Mouse (Mus musculus) forebrain, embryonic 15.5 days (tissue): Measurements from ENCODE around the gene Hist1h2bq. TPM values are rescaled to one million over a fixed set of nuclear protein-coding genes. Genes with fewer than 3 reads are reported as not detected.
"Not testable (repeated sequence)": the region's sequence is repeated elsewhere in the genome, so short reads cannot be mapped to it uniquely, and the experiment has no call there.

Experiments
- ATAC-seq: fragments of 200-750 bp; cut with Nextera tagmentation; replicated peaks from 2 replicates; pipeline ENCODE4 v1.8.0; 2017; ENCODE audit warnings: mild to moderate bottlenecking, moderate TSS enrichment, moderate library complexity
- H3K27ac ChIP-seq: fragments of 300-500 bp; sonication (generic); replicated peaks from 2 replicates; pipeline ENCODE4 v1.5.1; 2015; ENCODE audit warnings: mild to moderate bottlenecking, inconsistent platforms
- H3K27me3 ChIP-seq: fragments of 300-500 bp; sonication (generic); 2 replicates; pipeline ENCODE4 v1.6.1; 2015; ENCODE audit warnings: inconsistent platforms
- H3K36me3 ChIP-seq: fragments of 300-500 bp; sonication (generic); 2 replicates; pipeline ENCODE4 v1.6.1; 2015; ENCODE audit warnings: mild to moderate bottlenecking, inconsistent platforms
- H3K4me1 ChIP-seq: fragments of 300-500 bp; sonication (generic); 2 replicates; pipeline ENCODE4 v1.6.1; 2015; ENCODE audit warnings: inconsistent platforms
- H3K4me2 ChIP-seq: fragments of 300-500 bp; sonication (generic); replicated peaks from 2 replicates; pipeline ENCODE4 v1.6.1; 2015; ENCODE audit warnings: mild to moderate bottlenecking, inconsistent platforms
- H3K4me3 ChIP-seq: fragments of 300-500 bp; sonication (generic); 2 replicates; pipeline ENCODE4 v1.5.1; 2015; ENCODE audit warnings: mild to moderate bottlenecking, inconsistent platforms
- H3K9ac ChIP-seq: fragments of 300-500 bp; sonication (generic); replicated peaks from 2 replicates; pipeline ENCODE4 v1.6.1; 2015; ENCODE audit warnings: mild to moderate bottlenecking, inconsistent platforms
- H3K9me3 ChIP-seq: fragments of 300-500 bp; sonication (generic); 2 replicates; pipeline ENCODE4 v1.6.1; 2016; ENCODE audit warnings: inconsistent platforms
- WGBS: fragments of 180-500 bp; shearing (Covaris S2); methylation state at CpG from one replicate; pipeline ENCODE4 v1.1.7; 2015; ENCODE audit warnings: mixed read lengths; 5-methylcytosine and 5-hydroxymethylcytosine counted together
- polyA plus RNA-seq: library from polyadenylated mRNA; unstranded; fragments of >200 nt; fragmentation: Nextera tagmentation; extraction: Ambion mirVana; gene quantifications from 2 replicates; pipeline ENCODE4 v1.2.1, GENCODE M21; 2015

Hist1h2bq gene
- polyA plus RNA-seq, 1 experiment from 2014 or later: 12.2 TPM

DNA sequence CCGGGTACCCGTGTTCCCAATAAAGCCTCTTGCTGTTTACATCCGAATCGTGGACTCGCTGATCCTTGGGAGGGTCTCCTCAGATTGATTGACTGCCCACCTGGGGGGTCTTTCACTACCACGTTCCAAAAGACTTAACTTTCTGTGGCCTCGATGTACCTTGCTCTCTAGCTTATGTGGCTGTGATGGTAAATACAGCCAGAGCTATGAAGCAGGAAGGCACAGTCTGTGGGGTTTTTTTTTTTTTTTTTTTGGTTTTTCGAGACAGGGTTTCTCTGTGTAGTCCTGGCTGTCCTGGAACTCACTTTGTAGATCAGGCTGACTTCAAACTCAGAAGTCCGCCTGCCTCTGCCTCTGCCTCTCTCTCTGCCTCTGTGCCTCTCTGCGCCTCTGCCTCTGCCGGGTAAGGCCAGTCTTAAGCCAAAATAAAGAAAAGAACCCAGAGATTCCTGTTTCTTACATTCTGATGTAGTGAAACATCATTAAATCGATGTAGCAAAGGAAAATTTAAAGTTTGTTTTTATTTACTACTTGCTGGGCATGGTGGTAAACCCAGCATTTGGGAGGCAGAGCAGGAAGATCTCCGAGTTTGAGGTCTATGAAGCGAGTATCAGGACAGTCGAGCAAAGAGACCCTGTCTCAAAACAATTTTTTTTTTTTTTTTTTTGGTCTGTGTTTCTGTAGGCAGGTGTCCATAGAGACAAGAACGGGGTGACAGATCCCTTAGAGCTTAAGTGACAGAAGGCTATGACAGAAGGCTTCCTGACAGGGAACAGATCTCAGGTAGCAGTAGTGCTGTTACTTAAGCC is 10.3 kb upstream of the Hist1h2bq start:
- not testable (repeated sequence) for H3K9me3 ChIP-seq, H3K27me3 ChIP-seq, H3K4me2 ChIP-seq, ATAC-seq, H3K4me1 ChIP-seq, H3K36me3 ChIP-seq, H3K4me3 ChIP-seq, H3K9ac ChIP-seq, H3K27ac ChIP-seq
- WGBS: 55% methylated on average over 7 of the region's 16 CpGs

DNA sequence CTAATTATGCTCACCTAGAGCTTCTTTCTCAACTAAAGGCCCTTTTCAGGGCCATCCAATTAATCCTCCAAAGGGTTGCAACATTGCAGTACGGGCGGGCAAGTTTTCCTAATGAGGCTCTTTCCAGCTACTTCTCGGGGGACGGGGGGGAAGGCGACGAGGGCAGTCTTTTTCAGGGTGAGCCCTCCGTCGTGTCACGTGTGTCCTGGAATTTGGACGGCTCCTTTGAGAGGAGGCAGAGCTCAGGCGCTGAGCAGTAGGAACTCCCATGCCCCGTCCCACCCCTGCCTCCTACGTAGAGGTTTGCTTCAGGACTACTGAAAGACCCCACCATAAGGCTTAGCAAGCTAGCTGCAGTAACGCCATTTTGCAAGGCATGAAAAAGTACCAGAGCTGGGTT is 2.1 kb upstream of the Hist1h2bq start:
- not testable (repeated sequence) for H3K9ac ChIP-seq, H3K36me3 ChIP-seq, H3K27me3 ChIP-seq, H3K4me1 ChIP-seq, H3K9me3 ChIP-seq
- WGBS: under 1% methylated on average over 14 of the region's 14 CpGs
- Histone ChIP-seq H3K27ac (0 out of 2 replicates have a peak overlapping the region, but pooled peaks have one; percentile 34), H3K4me2 (peak overlapping the region; percentile 42), H3K4me3 (peak overlapping the region; percentile 27)
- ATAC-seq: peak; percentile 35

DNA sequence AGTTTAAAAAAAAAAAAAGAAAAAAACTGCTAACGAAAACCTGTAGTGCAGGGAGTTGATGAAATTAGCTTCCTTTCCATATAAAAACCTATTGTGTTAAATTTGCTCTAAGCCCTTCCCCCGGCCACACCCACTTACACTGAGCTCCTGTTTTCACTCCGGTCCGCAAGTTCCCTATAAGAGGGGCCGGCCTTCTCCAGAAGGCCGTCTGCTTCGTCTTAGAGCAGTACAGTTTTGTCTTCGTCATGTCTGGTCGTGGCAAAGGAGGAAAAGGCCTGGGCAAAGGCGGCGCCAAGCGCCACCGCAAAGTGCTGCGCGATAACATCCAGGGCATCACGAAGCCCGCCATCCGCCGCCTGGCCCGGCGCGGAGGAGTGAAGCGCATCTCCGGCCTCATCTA is 1.5 kb upstream of the Hist1h2bq start, which contains the start of gene Hist1h4m:
Gene Hist1h4m, plus strand, starts transcription at position 208 of the 400 bp plus-strand sequence.
- no CpG with 5 or more reads among the region's 24 CpGs for WGBS
- H3K27ac ChIP-seq: 0 out of 2 replicates have a peak within 1 kb of the TSS, but pooled peaks have one; percentile 34
- peak; percentile 53 for ATAC-seq

DNA sequence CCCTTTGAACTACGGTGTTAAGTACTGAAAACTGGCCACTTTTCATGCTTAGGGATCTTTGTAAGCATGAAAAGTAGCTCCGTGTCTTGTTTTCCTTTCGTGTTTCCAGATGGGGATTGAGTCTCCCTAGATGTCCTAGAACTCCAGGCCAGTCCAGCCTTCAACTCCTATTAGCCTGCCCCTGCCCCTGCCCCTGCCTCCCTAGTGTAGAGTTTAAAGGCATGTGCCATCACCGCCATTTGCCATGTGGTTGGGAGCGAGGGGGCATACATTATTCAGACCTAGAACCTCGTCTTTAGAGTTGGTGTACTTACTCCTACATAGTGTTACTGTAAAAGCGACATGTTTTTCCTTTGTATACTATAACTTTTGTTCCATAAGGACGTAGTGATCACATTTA is 1.1 kb upstream of the Hist1h2bq start:
- H3K4me1 ChIP-seq, H3K9me3 ChIP-seq, H3K27ac ChIP-seq, H3K9ac ChIP-seq, H3K4me2 ChIP-seq, H3K4me3 ChIP-seq, H3K36me3 ChIP-seq, H3K27me3 ChIP-seq: not testable (repeated sequence)
- peak; percentile 32 for ATAC-seq
- no CpG with 5 or more reads among the region's 8 CpGs for WGBS

More for the DNA sequence above, 1.5 kb upstream of the Hist1h2bq start, which contains the start of gene Hist1h4m:
- not testable (repeated sequence) for H3K27me3 ChIP-seq, H3K4me1 ChIP-seq, H3K9ac ChIP-seq, H3K9me3 ChIP-seq, H3K36me3 ChIP-seq
- Histone ChIP-seq H3K4me3 (peak within 1 kb of the TSS; percentile 27), H3K4me2 (peak within 1 kb of the TSS; percentile 42)

DNA sequence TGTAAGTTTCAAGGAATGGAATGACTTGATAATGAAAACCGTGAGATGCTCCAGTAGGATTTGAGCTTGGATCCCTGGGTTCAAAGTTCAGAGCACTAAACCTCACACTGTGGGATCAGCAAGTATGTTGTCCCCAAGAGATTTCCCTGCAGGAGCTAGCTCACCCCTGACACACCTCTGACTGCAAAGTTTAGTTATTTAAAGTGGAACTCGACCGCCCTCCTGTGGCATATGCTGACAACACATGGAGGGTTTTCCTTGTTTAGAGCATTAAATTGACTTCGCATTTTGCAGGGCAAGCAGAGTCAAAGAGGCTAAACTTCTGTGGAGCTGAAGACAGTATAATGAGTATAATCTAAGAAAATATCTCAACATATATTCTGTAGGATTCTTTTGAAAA is 6.9 kb downstream of the Hist1h2bq start:
- not testable (repeated sequence) for H3K27ac ChIP-seq, H3K27me3 ChIP-seq, H3K4me3 ChIP-seq, H3K36me3 ChIP-seq, H3K9ac ChIP-seq, H3K9me3 ChIP-seq, H3K4me2 ChIP-seq, H3K4me1 ChIP-seq
- peak; percentile 74 for ATAC-seq
- no CpG with 5 or more reads among the region's 4 CpGs for WGBS

DNA sequence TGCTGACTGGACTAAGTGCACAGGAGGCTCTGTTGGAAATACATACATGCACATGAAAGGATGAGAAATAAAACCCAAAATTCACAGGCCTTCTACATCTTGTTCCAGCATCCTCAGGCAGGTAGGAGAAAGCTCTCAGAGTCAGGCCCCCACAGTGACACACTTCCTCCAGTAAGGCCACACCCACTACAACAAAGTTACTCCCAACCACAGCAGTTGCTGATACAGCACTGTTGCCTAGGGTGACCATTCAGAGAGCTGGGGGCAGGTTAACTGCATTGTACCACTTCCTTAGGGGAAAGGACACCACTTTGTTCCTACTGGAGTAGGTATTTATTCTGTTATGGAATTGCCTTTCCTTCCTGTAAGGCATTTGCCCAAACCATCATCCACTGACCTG is 12.8 kb downstream of the Hist1h2bq start:
- not testable (repeated sequence) for ATAC-seq, H3K9ac ChIP-seq, H3K4me3 ChIP-seq, H3K36me3 ChIP-seq, H3K4me1 ChIP-seq, H3K9me3 ChIP-seq, H3K4me2 ChIP-seq, H3K27me3 ChIP-seq, H3K27ac ChIP-seq

DNA sequence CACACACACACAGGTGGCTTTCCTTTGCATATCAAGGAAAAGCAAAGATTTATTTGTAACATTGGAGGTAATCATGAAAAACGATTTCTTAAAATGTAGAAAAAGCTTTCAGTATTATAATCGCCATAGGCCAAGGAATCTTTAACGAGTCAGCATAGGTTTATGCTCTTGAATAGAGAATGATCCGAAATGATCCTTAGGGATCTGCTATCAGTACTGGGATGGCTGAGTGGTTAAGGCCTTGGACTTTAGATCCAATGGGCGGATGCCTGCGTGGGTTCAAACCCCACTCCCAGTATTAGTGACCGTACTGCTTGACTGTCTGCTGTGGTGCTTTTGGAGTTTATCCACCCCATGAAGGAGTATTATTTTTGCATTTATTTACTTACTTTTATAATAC is 14.4 kb downstream of the Hist1h2bq start:
- Histone ChIP-seq H3K4me1 (no peaks in the 10 kb centered on the region), H3K27ac (no peak overlapping the region)
- WGBS: 91% methylated on average over 7 of the region's 7 CpGs

DNA sequence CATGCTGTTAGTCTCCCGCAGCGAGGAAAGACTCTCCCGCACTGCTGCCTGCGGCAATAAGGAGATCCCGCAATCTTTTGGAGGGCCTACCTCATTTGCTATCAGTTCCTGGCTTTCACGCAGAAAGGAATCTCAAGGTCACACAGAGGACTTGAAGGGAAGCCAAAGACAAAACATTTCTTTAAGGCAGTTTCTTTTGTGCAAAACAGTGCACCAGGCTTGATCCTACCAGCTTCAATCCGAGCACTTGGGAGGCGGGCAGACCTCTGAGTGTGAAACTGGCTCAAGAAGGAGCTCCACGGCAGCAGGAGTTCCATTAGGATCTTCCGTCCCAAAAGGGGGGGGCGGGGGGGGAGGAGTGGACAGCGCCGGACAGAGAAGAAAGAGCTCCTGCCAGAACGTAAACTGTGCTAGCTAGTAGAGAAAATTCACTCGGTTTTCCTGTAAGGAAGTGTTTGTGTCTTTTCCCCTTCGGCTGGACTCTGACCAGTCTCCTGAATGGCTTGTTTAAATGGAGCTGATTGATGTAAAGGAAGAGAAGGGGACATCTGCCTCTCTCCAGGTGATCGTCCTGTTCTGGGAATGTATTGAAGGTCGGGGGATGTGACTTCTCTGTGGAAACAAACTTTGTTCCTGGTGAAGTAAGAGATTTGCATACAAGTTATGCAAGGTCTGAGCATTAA is 19.3 kb downstream of the Hist1h2bq start:
- H3K9me3 ChIP-seq: no peaks in the 10 kb centered on the region
- no peak overlapping the region for H3K27ac ChIP-seq
- peak overlapping the region; percentile 16 for H3K4me2 ChIP-seq
- no peak for ATAC-seq
- peaks cover 21% of the 10 kb centered on the region for H3K4me1 ChIP-seq
- 0 out of 2 replicates have a peak overlapping the region, but pooled peaks have one; percentile 3 for H3K4me3 ChIP-seq
- H3K27me3 ChIP-seq: no peaks in the 10 kb centered on the region
- H3K36me3 ChIP-seq: no peaks in the 10 kb centered on the region
- H3K9ac ChIP-seq: no peak overlapping the region
- WGBS: 5% methylated on average over 18 of the region's 18 CpGs

More for the DNA sequence above, 14.4 kb downstream of the Hist1h2bq start:
- H3K36me3 ChIP-seq: no peaks in the 10 kb centered on the region
- H3K9me3 ChIP-seq: no peaks in the 10 kb centered on the region
- no peak for ATAC-seq
- H3K27me3 ChIP-seq: no peaks in the 10 kb centered on the region
- H3K4me3 ChIP-seq: no peak overlapping the region
- H3K4me2 ChIP-seq: no peak overlapping the region
- H3K9ac ChIP-seq: no peak overlapping the region

DNA sequence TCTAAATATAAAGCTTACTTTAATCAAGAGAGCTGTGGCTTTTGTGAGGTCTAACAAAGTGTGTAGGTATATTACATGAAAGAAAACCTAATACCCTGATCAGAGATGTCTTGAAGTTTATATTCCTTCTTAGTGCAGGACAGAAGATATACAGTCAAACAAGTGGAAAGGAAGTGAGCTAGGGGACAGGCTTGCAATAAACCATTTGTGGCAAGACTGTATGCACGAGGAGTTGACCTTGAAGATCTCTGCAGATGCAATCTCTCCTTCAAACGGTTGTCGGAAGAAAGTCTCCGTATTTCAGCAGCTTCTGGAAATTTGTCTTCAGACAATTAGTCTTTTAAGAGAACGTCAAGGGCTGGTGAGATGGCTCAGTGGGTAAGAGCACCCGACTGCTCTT is 20.1 kb downstream of the Hist1h2bq start:
- H3K27me3 ChIP-seq: no peaks in the 10 kb centered on the region
- H3K4me3 ChIP-seq: no peak overlapping the region
- H3K27ac ChIP-seq: no peak overlapping the region
- ATAC-seq: no peak
- H3K36me3 ChIP-seq: no peaks in the 10 kb centered on the region
- 62% methylated on average over 6 of the region's 6 CpGs for WGBS
- no peaks in the 10 kb centered on the region for H3K9me3 ChIP-seq
- peaks cover 24% of the 10 kb centered on the region for H3K4me1 ChIP-seq
- H3K4me2 ChIP-seq: no peak overlapping the region
- H3K9ac ChIP-seq: no peak overlapping the region

DNA sequence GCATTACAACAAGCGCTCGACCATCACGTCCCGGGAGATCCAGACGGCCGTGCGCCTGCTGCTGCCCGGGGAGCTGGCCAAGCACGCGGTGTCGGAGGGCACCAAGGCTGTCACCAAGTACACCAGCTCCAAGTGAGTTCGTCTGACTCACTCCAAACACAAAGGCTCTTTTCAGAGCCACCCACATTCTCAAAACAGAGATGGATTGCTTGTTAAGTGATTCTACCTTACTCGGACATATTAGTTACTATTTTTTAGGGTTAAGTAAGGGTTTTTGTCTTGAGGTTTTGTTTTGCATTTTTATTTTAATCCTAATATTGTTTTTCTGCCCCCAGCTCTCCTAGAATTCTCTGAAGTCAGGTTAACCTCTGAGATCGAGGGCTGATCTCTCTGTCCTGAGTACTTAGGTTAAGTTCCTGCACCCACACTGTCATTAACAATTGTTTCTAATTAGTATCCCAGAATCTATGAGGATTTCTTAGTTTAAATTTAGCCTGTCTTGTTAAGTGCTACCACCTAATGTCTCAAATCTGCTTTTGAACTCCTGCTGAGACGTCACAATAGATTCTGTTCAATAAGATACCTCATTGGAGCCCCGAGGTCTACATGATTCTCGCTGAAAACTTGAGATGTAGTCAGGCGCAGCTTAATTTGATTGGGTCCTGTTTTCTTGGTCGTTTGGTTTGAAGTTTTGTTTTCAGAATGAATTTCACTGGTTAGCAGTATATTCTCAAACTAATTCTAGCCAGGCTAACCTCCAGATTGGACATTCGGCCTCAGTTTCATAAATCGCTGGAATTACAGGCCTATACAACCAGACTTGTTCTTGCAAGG is 22.0 kb downstream of the Hist1h2bq start:
- ATAC-seq: peak; percentile 27
- Histone ChIP-seq H3K9ac (no peak overlapping the region), H3K4me3 (peak overlapping the region; percentile 42), H3K36me3 (no peaks in the 10 kb centered on the region), H3K4me2 (peak overlapping the region; percentile 57), H3K9me3 (no peaks in the 10 kb centered on the region), H3K4me1 (peaks cover 34% of the 10 kb centered on the region), H3K27me3 (no peaks in the 10 kb centered on the region), H3K27ac (peak overlapping the region; percentile 88)
- WGBS: 7% methylated on average over 16 of the region's 21 CpGs

DNA sequence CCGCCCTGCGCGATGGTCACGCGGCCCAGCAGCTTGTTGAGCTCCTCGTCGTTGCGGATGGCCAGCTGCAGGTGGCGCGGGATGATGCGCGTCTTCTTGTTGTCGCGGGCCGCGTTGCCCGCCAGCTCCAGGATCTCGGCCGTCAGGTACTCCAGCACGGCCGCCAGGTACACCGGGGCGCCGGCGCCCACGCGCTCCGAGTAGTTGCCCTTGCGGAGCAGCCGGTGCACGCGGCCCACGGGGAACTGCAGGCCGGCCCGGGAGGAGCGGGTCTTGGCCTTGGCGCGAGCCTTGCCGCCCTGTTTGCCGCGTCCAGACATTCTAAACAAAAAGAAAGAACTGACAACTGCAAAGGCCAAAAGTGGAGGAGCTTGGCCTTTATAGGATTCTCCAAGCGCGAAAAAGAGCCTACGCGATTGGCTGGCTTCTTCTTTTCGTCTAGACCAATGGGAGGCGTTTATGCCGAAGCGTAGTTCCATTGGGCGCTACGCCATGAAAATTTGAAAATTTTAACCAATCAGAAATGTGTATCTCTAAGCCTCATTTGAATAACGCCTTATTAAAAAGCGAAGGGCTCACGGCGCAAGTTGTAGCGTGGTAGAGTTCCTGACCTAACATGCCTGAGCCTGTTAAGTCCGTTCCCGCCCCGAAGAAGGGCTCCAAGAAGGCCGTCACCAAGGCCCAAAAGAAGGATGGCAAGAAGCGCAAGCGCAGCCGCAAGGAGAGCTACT is 22.9 kb downstream of the Hist1h2bq start, which contains the start of the genes Hist1h2an and Hist1h2bp:
Gene Hist1h2an, minus strand, starts transcription at position 320 of the 731 bp plus-strand sequence.
Gene Hist1h2bp, plus strand, starts transcription at position 563 of the 731 bp plus-strand sequence.
- ATAC-seq: peak; percentile 92
- Histone ChIP-seq H3K4me2 (peak within 1 kb of the TSS; percentile 57), H3K4me1 (peaks cover 42% of the 10 kb centered on the region), H3K4me3 (peak within 1 kb of the TSS; percentile 42), H3K9ac (peak within 1 kb of the TSS; percentile 49), H3K27ac (peak within 1 kb of the TSS; percentile 88)
- H3K27me3 ChIP-seq, H3K9me3 ChIP-seq, H3K36me3 ChIP-seq: not testable (repeated sequence)
- WGBS: under 1% methylated on average over 41 of the region's 63 CpGs
